Mouse (Mus musculus) liver, embryonic 11.5 days (tissue): ENCODE results near the gene Chst2. TPM values are rescaled to one million over a fixed set of nuclear protein-coding genes. Genes with fewer than 3 reads are reported as not detected.

Experiments
- ATAC-seq: fragments of 200-750 bp; cut with Nextera tagmentation; replicated peaks from 2 replicates; pipeline ENCODE4 v1.8.0; 2017; ENCODE audit warnings: moderate number of reproducible peaks, mild to moderate bottlenecking, moderate TSS enrichment, moderate library complexity; ENCODE audit not compliant: low FRiP score
- DNase-seq: peaks from one replicate; pipeline ENCODE4 v3.0.0-alpha.2; 2017; ENCODE audit warnings: low spot score
- H3K27ac ChIP-seq: fragments of 300-500 bp; sonication (generic); 2 replicates; pipeline ENCODE4 v1.5.1; 2014; ENCODE audit warnings: mild to moderate bottlenecking, low read depth, low read length, control low read depth
- H3K27me3 ChIP-seq: fragments of 300-500 bp; sonication (generic); replicated peaks from 2 replicates; pipeline ENCODE4 v1.6.1; 2014; ENCODE audit warnings: low read length, mixed read lengths; ENCODE audit not compliant: control insufficient read depth, insufficient read depth
- H3K36me3 ChIP-seq: fragments of 300-500 bp; sonication (generic); 2 replicates; pipeline ENCODE4 v1.6.1; 2014; ENCODE audit warnings: mild to moderate bottlenecking, low read length, moderate library complexity, mixed read lengths; ENCODE audit not compliant: control insufficient read depth, insufficient read depth
- H3K4me1 ChIP-seq: fragments of 300-500 bp; sonication (generic); replicated peaks from 2 replicates; pipeline ENCODE4 v1.6.1; 2014; ENCODE audit warnings: low read length, mixed read lengths; ENCODE audit not compliant: control insufficient read depth, insufficient read depth
- H3K4me2 ChIP-seq: fragments of 300-500 bp; sonication (generic); 2 replicates; pipeline ENCODE4 v1.6.1; 2014; ENCODE audit warnings: mild to moderate bottlenecking, control low read depth, moderate library complexity
- H3K4me3 ChIP-seq: fragments of 300-500 bp; sonication (generic); 2 replicates; pipeline ENCODE4 v1.5.1; 2014; ENCODE audit warnings: low read depth, low read length, control low read depth
- H3K9ac ChIP-seq: fragments of 300-500 bp; sonication (generic); 2 replicates; pipeline ENCODE4 v1.6.1; 2014; ENCODE audit warnings: low read depth, low read length, control low read depth
- H3K9me3 ChIP-seq: fragments of 300-500 bp; sonication (generic); 2 replicates; pipeline ENCODE4 v1.6.1; 2016; ENCODE audit warnings: low read length, inconsistent platforms, mixed read lengths; ENCODE audit not compliant: control insufficient read depth
- WGBS: fragments of 180-500 bp; shearing (Covaris S2); extraction: QIAGEN DNeasy Blood & Tissue Kit; methylation state at CpG from one replicate; pipeline ENCODE4 v1.1.7; 2014; 5-methylcytosine and 5-hydroxymethylcytosine counted together
- polyA plus RNA-seq: library from polyadenylated mRNA; unstranded; fragments of >200 nt; fragmentation: Nextera tagmentation; extraction: Ambion mirVana; gene quantifications from 2 replicates; pipeline ENCODE4 v1.2.1, GENCODE M21; 2014

Gene Chst2
- polyA plus RNA-seq, 1 experiment from 2014 or later: 1.3 TPM

GRCm38 (mm10) chr9:95389956-95390355 lies 16.6 kb downstream of the Chst2 start:
- no peak overlapping the region for H3K4me3 ChIP-seq
- no peaks in the 10 kb centered on the region for H3K9me3 ChIP-seq
- ATAC-seq: no peak
- H3K27me3 ChIP-seq: no peaks in the 10 kb centered on the region
- 83% methylated on average over 3 of the region's 3 CpGs for WGBS
- H3K27ac ChIP-seq: no peak overlapping the region
- no peaks in the 10 kb centered on the region for H3K4me1 ChIP-seq
- no peak overlapping the region for H3K9ac ChIP-seq
- no peak for DNase-seq
- no peak overlapping the region for H3K4me2 ChIP-seq
- H3K36me3 ChIP-seq: no peaks in the 10 kb centered on the region

GRCm38 (mm10) chr9:95387881-95388380 lies 18.6 kb downstream of the Chst2 start:
- DNase-seq: no peak
- H3K4me3 ChIP-seq: no peak overlapping the region
- no peaks in the 10 kb centered on the region for H3K9me3 ChIP-seq
- ATAC-seq: no peak
- no peaks in the 10 kb centered on the region for H3K36me3 ChIP-seq
- no peaks in the 10 kb centered on the region for H3K4me1 ChIP-seq
- no peak overlapping the region for H3K27ac ChIP-seq
- no peak overlapping the region for H3K4me2 ChIP-seq
- 76% methylated on average over 8 of the region's 8 CpGs for WGBS
- H3K27me3 ChIP-seq: no peaks in the 10 kb centered on the region
- no peak overlapping the region for H3K9ac ChIP-seq

GRCm38 (mm10) chr9:95375966-95376365 lies 30.6 kb downstream of the Chst2 start:
- Histone ChIP-seq H3K9ac (no peak overlapping the region), H3K4me2 (no peak overlapping the region), H3K27ac (no peak overlapping the region), H3K27me3 (no peaks in the 10 kb centered on the region), H3K9me3 (no peaks in the 10 kb centered on the region), H3K4me1 (no peaks in the 10 kb centered on the region), H3K36me3 (no peaks in the 10 kb centered on the region), H3K4me3 (no peak overlapping the region)
- WGBS: 66% methylated on average over 1 of the region's 1 CpGs
- ATAC-seq: no peak
- no peak for DNase-seq

- no peak for DNase-seq
- Histone ChIP-seq H3K9ac (no peak overlapping the region), H3K27me3 (no peaks in the 10 kb centered on the region), H3K27ac (no peak overlapping the region), H3K4me1 (no peaks in the 10 kb centered on the region), H3K4me3 (no peak overlapping the region), H3K36me3 (no peaks in the 10 kb centered on the region), H3K9me3 (no peaks in the 10 kb centered on the region), H3K4me2 (no peak overlapping the region)
- WGBS: 69% methylated on average over 8 of the region's 8 CpGs
- ATAC-seq: no peak
These were observed 31.2 kb downstream of the Chst2 start for GRCm38 (mm10) chr9:95375336-95375735.

GRCm38 (mm10) chr9:95373741-95374140 lies 32.8 kb downstream of the Chst2 start:
- Histone ChIP-seq H3K9ac (no peak overlapping the region), H3K9me3 (no peaks in the 10 kb centered on the region), H3K27me3 (no peaks in the 10 kb centered on the region), H3K4me1 (no peaks in the 10 kb centered on the region), H3K36me3 (no peaks in the 10 kb centered on the region), H3K27ac (no peak overlapping the region), H3K4me3 (no peak overlapping the region), H3K4me2 (no peak overlapping the region)
- DNase-seq (no peak), ATAC-seq (no peak)
- 81% methylated on average over 1 of the region's 1 CpGs for WGBS

- H3K36me3 ChIP-seq: no peaks in the 10 kb centered on the region
- 81% methylated on average over 3 of the region's 3 CpGs for WGBS
- no peak overlapping the region for H3K9ac ChIP-seq
- H3K27ac ChIP-seq: no peak overlapping the region
- no peaks in the 10 kb centered on the region for H3K27me3 ChIP-seq
- no peak for ATAC-seq
- H3K4me1 ChIP-seq: no peaks in the 10 kb centered on the region
- H3K9me3 ChIP-seq: no peaks in the 10 kb centered on the region
- H3K4me2 ChIP-seq: no peak overlapping the region
- DNase-seq: no peak
- no peak overlapping the region for H3K4me3 ChIP-seq
These were observed 40.6 kb downstream of the Chst2 start for GRCm38 (mm10) chr9:95365882-95366281.

GRCm38 (mm10) chr9:95353829-95354391 lies 52.6 kb downstream of the Chst2 start:
- Histone ChIP-seq H3K36me3 (no peaks in the 10 kb centered on the region), H3K4me2 (no peak overlapping the region), H3K27me3 (no peaks in the 10 kb centered on the region), H3K27ac (no peak overlapping the region), H3K9ac (no peak overlapping the region), H3K4me3 (no peak overlapping the region), H3K9me3 (no peaks in the 10 kb centered on the region), H3K4me1 (no peaks in the 10 kb centered on the region)
- ATAC-seq (no peak; the same call in 1 of the 2 replicates), DNase-seq (no peak)
- 65% methylated on average over 5 of the region's 5 CpGs for WGBS

GRCm38 (mm10) chr9:95351968-95352367 lies 54.6 kb downstream of the Chst2 start:
- DNase-seq: no peak

GRCm38 (mm10) chr9:95350550-95350949 lies 56.0 kb downstream of the Chst2 start:
- WGBS: 69% methylated on average over 4 of the region's 4 CpGs
- no peaks in the 10 kb centered on the region for H3K36me3 ChIP-seq
- H3K27ac ChIP-seq: no peak overlapping the region
- no peaks in the 10 kb centered on the region for H3K27me3 ChIP-seq
- no peak overlapping the region for H3K9ac ChIP-seq
- no peaks in the 10 kb centered on the region for H3K9me3 ChIP-seq
- no peaks in the 10 kb centered on the region for H3K4me1 ChIP-seq
- DNase-seq (no peak), ATAC-seq (no peak)
- no peak overlapping the region for H3K4me3 ChIP-seq
- no peak overlapping the region for H3K4me2 ChIP-seq

More at GRCm38 (mm10) chr9:95351968-95352367, 54.6 kb downstream of the Chst2 start:
- Histone ChIP-seq H3K36me3 (no peaks in the 10 kb centered on the region), H3K9ac (no peak overlapping the region), H3K27me3 (no peaks in the 10 kb centered on the region), H3K4me1 (no peaks in the 10 kb centered on the region), H3K9me3 (no peaks in the 10 kb centered on the region), H3K4me2 (no peak overlapping the region), H3K27ac (no peak overlapping the region), H3K4me3 (no peak overlapping the region)
- no peak for ATAC-seq
- WGBS: 76% methylated on average over 2 of the region's 2 CpGs
